Mouse (Mus musculus): ENCODE measurements around the gene Adcy1. TPM values are rescaled to one million over a fixed set of nuclear protein-coding genes. Genes with fewer than 3 reads are reported as not detected.

Adcy1 gene
- total RNA-seq (2023): 0.71 TPM

DNA sequence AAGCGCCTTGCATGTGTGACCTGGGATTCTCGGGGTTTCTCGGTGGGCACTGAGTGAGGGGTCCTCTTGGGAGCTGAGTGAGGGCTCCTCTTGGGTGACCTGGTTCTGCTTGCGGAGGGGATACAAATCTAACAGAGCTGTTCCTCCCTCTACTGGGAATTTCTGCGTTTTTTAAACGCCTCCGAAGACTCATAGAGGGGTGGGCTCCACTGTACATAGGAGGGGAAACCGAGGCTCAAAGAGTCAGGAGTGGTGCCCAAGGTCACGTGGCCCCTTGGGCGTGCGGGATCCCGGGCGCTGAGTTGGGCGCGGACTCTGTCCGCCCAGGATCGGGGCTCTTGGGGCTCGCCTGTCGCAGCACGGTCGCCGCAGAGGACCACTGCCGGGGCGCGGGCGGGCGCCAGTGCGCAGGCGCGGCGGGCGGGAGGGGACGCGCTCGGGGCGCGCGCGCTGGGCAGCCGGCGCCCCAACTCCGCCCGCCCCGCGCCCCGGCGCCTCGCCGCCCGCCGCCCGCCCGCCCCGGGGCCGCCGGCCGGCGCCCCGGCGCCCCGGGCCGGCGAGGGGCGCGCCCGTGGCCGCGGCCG, at the start of gene Adcy1:
TSS of gene Adcy1 (plus strand) at position 489 of the 584 bp plus-strand sequence.

DNA sequence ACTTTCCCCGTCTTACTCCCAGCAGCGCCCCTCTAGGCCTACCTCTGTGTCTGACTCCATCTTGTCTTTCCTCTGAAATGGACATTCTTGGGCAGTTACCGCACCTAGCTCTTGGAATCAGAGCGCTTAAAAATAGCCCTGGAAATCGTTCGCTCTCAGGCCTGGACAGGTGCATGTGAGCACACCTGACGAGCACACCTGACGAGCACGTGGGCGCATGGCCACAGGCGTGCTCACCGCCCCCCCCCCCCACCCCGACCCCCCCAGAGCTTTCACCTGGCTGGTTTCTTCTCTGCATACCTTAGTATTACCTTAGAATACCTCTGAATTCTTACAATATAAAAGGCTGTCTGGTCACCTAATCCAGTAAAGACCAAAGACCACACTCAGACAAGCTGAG, 125.2 kb downstream of the Adcy1 start, which contains the start of gene Gm11985:
TSS of gene Gm11985 (minus strand) at position 101 of the 400 bp plus-strand sequence.

DNA sequence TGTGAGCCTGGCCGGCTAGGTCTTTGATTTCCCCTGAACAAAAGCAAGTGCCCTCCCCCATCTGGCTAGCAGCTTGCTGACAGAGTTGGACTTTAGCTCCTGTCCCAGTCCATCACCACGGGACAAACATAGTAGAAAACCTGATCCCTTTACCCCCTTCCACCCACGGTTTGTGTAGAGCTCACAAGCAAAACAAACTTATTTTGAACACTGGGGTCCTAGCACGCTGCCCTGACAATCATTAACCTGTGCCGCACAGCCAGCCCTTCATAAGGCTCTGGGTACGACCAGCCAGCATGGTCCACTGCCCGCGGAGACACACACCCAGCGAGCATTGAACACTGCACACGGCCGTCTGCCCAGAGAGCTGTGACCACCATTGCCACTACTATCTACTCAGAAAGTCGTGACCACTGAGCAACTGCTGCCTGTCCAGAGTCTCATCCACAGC, 134.2 kb downstream of the Adcy1 start, which contains the start of gene Igfbp1:
TSS of gene Igfbp1 (plus strand) at position 292 of the 451 bp plus-strand sequence.

GRCm38 (mm10) chr11:7213501-7214341, 150.4 kb downstream of the Adcy1 start, which contains the start of gene Igfbp3:
Gene Igfbp3, minus strand, starts transcription at chr11:7213923.

Other genes starting within 250 kb of the Adcy1 start
- gene Gm11983, start 225.8 kb upstream of the Adcy1 start, total RNA-seq (2023): not detected
- gene Gm11985, start 125.1 kb downstream of the Adcy1 start, total RNA-seq (2023): not detected
- gene Igfbp1, start 134.3 kb downstream of the Adcy1 start, total RNA-seq (2023): not detected
- 0.86 TPM for gene Igfbp3, start 150.4 kb downstream of the Adcy1 start, total RNA-seq (2023)